Mouse (Mus musculus) heart, embryonic 10.5 days (tissue): ENCODE results near the gene Mad1l1. TPM values are rescaled to one million over a fixed set of nuclear protein-coding genes. Genes with fewer than 3 reads are reported as not detected.

Experiments used
- DNase-seq: peaks from one replicate; pipeline ENCODE4 v3.0.0-alpha.2; 2017; ENCODE audit warnings: low spot score
- H3K27ac ChIP-seq: fragments of 300-500 bp; sonication (generic); 2 replicates; pipeline ENCODE4 v1.5.1; 2016; ENCODE audit warnings: mild to moderate bottlenecking
- H3K27me3 ChIP-seq: fragments of 300-500 bp; sonication (generic); 2 replicates; pipeline ENCODE4 v1.6.1; 2016; ENCODE audit warnings: mild to moderate bottlenecking; ENCODE audit not compliant: poor library complexity, insufficient read depth, severe bottlenecking
- H3K36me3 ChIP-seq: fragments of 300-500 bp; sonication (generic); 2 replicates; pipeline ENCODE4 v1.6.1; 2016; ENCODE audit warnings: mild to moderate bottlenecking, moderate library complexity
- H3K4me1 ChIP-seq: fragments of 300-500 bp; sonication (generic); 2 replicates; pipeline ENCODE4 v1.6.1; 2016; ENCODE audit warnings: mild to moderate bottlenecking
- H3K4me3 ChIP-seq: fragments of 300-500 bp; sonication (generic); 2 replicates; pipeline ENCODE4 v1.5.1; 2016; ENCODE audit warnings: mild to moderate bottlenecking, moderate library complexity
- H3K9me3 ChIP-seq: fragments of 300-500 bp; sonication (generic); 2 replicates; pipeline ENCODE4 v1.6.1; 2016; ENCODE audit warnings: mild to moderate bottlenecking, moderate library complexity
- WGBS: fragments of 180-500 bp; shearing (Covaris S2); methylation state at CpG from one replicate; pipeline ENCODE4 v1.1.7; 2016; 5-methylcytosine and 5-hydroxymethylcytosine counted together
- polyA plus RNA-seq: library from polyadenylated mRNA; unstranded; fragments of >200 nt; fragmentation: Nextera tagmentation; extraction: Ambion mirVana; gene quantifications from 2 replicates; pipeline ENCODE4 v1.2.1, GENCODE M21; 2016

The Mad1l1 gene
- polyA plus RNA-seq, 1 experiment from 2014 or later = 43.5 TPM

DNA sequence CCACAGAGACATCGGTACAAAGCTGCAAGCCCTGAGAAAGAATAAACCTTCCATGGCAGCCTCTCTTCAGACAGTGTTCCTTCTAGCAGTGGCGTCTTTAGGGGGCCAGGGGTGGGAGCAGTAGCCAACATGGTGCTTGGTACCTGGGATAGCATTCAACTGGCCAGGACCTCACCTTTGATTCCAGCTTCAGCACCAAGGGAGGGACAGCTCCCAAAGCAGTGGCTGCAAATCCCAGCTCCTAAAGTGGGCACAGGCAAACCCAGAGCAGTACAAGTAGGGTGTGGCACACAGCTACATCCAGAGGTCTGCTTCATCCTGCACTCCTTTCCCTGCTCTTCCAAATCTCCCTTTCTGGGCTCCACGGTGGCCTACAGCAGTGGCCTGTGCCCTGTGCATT is 265.9 kb downstream of the Mad1l1 start:
- no peak overlapping the region for H3K4me3 ChIP-seq
- peaks cover 9% of the 10 kb centered on the region; the same call in 1 of the 2 replicates for H3K4me1 ChIP-seq
- DNase-seq = no peak
- no peak overlapping the region for H3K27ac ChIP-seq
- no peaks in the 10 kb centered on the region for H3K36me3 ChIP-seq
- no peaks in the 10 kb centered on the region for H3K9me3 ChIP-seq
- peaks cover 53% of the 10 kb centered on the region for H3K27me3 ChIP-seq
- 75% methylated on average over 3 of the region's 3 CpGs for WGBS

DNA sequence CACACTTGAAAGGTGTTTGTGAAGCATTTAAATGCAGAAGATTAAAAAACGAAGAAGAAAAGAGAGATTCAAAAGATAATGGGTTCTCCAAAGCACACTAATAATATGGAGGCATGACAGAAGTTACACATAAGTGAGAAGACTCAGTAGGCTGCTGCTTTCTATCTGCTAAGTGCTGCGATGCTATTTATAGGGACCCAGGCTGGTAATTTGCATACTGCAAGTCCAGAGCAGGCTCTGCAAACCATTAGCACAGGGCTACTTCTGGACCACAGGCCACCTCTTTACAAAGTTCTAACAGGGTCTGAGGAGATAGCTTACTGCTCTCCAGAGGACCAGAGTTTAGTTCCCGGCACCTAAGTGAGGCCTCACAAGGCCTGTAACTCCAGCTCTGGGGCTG is 267.7 kb downstream of the Mad1l1 start:
- no peak overlapping the region for H3K4me3 ChIP-seq
- peaks cover 67% of the 10 kb centered on the region for H3K27me3 ChIP-seq
- H3K9me3 ChIP-seq = no peaks in the 10 kb centered on the region
- WGBS = 43% methylated on average over 3 of the region's 3 CpGs
- no peak for DNase-seq
- H3K36me3 ChIP-seq = no peaks in the 10 kb centered on the region
- H3K27ac ChIP-seq = no peak overlapping the region
- H3K4me1 ChIP-seq = peaks cover 9% of the 10 kb centered on the region; the same call in 1 of the 2 replicates

DNA sequence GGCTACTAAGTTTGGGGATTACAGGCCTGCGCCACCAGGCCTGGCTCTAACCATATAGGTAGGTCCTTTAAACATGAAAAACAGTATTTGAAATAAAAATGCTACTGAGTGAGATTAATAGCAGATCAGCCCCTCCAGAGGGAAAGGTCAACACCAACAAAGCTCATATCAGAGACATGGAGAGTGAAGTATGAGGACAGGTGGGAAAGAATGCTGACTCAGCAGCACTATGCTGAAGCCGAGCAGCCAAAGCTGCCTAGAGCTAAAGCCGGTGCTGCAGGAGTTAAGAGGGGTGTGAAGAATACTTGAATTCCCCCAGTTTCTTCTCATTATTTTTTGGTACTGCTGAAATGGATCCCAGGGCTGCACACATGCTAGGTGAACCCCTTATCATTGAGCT is 268.9 kb downstream of the Mad1l1 start:
- H3K9me3 ChIP-seq = no peaks in the 10 kb centered on the region
- H3K4me3 ChIP-seq = no peak overlapping the region
- H3K27me3 ChIP-seq = peaks cover 76% of the 10 kb centered on the region
- no peaks in the 10 kb centered on the region for H3K36me3 ChIP-seq
- 87% methylated on average over 3 of the region's 3 CpGs for WGBS
- H3K27ac ChIP-seq = no peak overlapping the region
- DNase-seq = no peak
- H3K4me1 ChIP-seq = peaks cover 14% of the 10 kb centered on the region; the same call in 1 of the 2 replicates

DNA sequence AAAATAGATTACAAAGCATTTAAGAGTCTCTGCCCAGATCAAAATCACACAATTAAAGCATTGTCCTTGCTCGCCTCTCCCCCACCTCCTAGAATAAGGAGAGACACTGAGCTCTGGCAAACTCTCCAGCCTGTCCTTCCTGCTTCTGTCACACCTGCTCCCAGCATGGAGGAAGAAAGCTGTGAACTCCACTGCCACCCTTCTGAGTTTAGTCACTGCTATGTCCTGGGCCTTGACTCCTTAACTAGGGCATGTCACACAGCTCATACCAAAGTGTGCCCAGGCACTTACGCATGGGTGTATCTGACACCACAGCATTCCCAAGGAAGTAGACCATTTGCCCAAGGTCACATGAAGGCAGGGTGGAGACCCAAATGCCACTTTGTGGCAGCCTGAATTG is 275.9 kb downstream of the Mad1l1 start:
- Histone ChIP-seq H3K9me3 (no peaks in the 10 kb centered on the region), H3K36me3 (no peaks in the 10 kb centered on the region), H3K27ac (no peak overlapping the region), H3K4me1 (peaks cover 36% of the 10 kb centered on the region), H3K4me3 (no peak overlapping the region), H3K27me3 (peaks cover 89% of the 10 kb centered on the region)
- DNase-seq = no peak
- WGBS = 88% methylated on average over 2 of the region's 2 CpGs

DNA sequence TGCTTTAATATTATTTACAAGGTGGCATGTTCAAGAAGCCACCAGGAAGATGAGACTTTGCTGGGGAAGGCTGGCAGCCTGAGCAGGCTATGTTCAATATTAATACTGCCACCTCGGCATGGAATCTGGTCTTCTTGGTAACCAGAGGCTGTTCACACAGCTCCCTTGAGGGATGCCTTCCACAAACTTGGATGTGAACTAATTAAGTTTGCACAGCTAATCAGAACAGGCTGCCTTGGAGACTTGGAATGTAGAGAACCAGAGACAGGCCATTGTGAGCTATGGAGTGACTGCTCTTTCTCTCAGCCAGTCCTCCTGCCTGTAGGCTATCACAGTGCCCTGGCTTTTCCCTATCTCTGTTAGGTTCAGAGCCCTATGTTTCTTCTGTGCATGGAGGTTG is 278.4 kb downstream of the Mad1l1 start:
- Histone ChIP-seq H3K9me3 (no peaks in the 10 kb centered on the region), H3K4me3 (no peak overlapping the region), H3K36me3 (no peaks in the 10 kb centered on the region), H3K4me1 (peaks cover 34% of the 10 kb centered on the region), H3K27ac (no peak overlapping the region), H3K27me3 (peaks cover 88% of the 10 kb centered on the region)
- WGBS = 89% methylated on average over 1 of the region's 1 CpGs
- DNase-seq = no peak

DNA sequence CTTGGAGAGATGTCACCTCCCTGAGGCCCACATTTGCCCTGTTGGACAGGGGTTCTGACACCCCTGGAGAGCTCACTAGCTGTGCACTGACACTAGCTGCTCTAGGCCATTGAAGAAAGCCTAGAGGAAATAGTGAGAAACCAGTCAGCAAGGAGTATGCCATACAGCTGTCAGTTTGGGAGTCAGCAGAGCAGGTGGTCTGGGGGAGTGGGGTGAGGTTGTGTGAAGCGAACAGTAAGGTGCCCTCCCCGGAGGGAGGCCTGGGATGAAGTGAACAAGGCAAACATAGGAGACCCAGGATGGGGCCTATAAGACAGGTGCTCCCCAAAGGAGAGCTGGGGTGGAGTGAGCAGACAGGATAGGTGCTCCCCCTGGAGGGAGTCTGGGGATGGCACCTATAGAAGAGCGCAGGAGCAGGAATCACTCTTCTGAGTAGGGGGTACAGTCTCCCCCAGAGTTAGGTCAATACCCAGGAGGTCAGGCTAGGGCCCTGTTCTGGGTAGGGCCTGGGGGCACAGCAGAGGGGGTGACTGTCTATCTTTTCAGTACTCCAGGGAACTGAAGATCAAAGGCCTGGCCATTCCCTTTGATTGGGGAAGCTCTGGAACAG is 279.2 kb downstream of the Mad1l1 start:
- H3K9me3 ChIP-seq = no peaks in the 10 kb centered on the region
- no peaks in the 10 kb centered on the region for H3K36me3 ChIP-seq
- H3K4me3 ChIP-seq = no peak overlapping the region
- 76% methylated on average over 3 of the region's 3 CpGs for WGBS
- no peak overlapping the region for H3K27ac ChIP-seq
- H3K27me3 ChIP-seq = peaks cover 87% of the 10 kb centered on the region
- DNase-seq = no peak
- peaks cover 28% of the 10 kb centered on the region for H3K4me1 ChIP-seq

DNA sequence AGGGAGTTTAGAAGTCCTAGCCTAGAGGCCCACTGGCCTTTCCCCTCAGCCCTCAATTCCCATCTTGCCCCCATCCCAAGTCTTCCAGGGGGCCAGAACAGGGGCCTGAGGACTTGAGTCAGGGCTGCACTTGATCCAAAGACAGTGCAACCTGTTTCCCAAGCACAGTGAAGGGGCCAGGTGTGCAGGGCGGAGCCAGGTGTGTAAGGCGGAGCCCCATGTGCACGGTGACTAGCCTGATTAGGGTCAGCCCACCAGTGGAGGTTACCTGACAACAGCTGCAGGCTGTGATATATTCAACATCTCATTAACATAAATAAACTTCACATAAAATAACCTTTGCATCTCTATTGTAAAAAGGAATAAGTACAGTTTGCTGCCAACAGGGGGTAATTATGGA is 280.3 kb downstream of the Mad1l1 start:
- Histone ChIP-seq H3K9me3 (no peaks in the 10 kb centered on the region), H3K27me3 (peaks cover 96% of the 10 kb centered on the region), H3K4me3 (no peak overlapping the region), H3K36me3 (no peaks in the 10 kb centered on the region), H3K4me1 (peaks cover 18% of the 10 kb centered on the region), H3K27ac (no peak overlapping the region)
- WGBS = 86% methylated on average over 3 of the region's 3 CpGs
- DNase-seq = no peak

DNA sequence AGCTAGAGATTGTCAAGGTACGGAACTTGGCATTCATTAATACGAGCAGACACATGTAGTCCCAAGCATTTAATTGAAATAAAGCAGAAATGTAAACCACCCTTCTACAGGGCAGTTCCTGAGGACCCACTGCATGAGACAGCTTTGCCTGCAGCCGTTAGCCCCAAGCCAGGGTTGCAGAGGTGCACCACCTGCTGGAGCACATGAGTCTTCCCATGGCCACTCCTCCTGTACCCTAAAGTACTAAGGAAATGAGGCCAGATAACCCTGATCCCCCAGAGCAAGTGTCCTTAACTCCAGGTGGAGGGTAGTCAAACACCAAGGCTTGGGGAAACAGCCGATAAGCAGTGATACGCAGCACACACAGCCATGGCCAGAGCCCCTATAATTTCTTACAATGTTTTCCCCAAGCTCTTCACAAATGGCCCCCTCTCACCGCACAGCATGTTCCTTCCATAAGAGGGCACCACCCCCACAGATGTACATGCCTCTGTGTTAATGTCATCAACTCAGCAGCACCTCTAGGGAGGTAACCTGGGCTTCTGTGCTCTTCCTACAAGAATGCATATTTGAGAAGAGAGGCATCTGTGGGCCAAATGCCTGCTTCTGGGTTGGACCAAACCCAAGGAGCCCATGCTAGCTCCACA is 283.6 kb downstream of the Mad1l1 start:
- peaks cover 73% of the 10 kb centered on the region for H3K27me3 ChIP-seq
- no peak for DNase-seq
- 82% methylated on average over 6 of the region's 6 CpGs for WGBS

DNA sequence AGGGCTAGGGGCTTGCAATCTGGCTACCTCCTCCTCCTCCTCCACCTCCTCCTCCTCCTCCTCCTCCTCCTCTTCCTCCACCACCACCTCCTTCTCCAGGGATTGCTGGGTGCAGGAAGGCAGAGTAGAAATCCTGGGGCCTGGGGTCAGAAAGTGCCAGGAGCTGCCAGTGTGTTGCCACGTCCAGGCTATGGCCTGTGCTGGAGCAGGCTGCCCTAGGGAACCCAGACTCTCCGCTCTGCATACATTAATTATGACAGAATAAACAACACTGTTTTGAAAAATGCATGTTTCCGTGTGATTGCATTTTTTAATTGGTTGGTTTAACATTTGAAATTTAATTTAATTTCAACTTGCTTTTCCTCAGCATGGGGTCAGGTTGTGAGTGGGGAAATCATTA is 285.7 kb downstream of the Mad1l1 start:
- peaks cover 52% of the 10 kb centered on the region for H3K27me3 ChIP-seq
- H3K27ac ChIP-seq = no peak overlapping the region
- H3K36me3 ChIP-seq = no peaks in the 10 kb centered on the region
- DNase-seq = no peak
- WGBS = 82% methylated on average over 3 of the region's 3 CpGs
- H3K4me1 ChIP-seq = no peaks in the 10 kb centered on the region
- H3K9me3 ChIP-seq = no peaks in the 10 kb centered on the region
- no peak overlapping the region for H3K4me3 ChIP-seq

More for the DNA sequence above, 283.6 kb downstream of the Mad1l1 start:
- Histone ChIP-seq H3K4me1 (no peaks in the 10 kb centered on the region), H3K4me3 (no peak overlapping the region), H3K27ac (no peak overlapping the region), H3K36me3 (no peaks in the 10 kb centered on the region), H3K9me3 (no peaks in the 10 kb centered on the region)

DNA sequence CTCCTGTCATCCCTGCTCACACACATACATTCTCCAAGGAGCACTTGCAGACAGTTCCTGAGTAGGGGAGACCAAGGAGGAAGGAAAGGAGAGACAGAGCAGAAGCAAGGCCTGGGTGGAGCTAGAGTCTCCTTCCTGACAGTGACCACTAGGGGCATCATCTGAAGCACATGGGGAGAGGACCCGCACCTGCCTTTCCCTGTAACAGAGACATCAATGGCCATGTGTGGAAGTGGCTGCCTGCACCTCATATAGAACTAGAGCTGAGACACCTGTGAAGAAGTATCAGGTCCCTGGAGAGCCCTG is 286.4 kb downstream of the Mad1l1 start:
- Histone ChIP-seq H3K4me1 (no peaks in the 10 kb centered on the region), H3K27me3 (peaks cover 45% of the 10 kb centered on the region), H3K36me3 (no peaks in the 10 kb centered on the region), H3K9me3 (no peaks in the 10 kb centered on the region), H3K27ac (no peak overlapping the region), H3K4me3 (no peak overlapping the region)
- DNase-seq = no peak
- 40% methylated on average over 1 of the region's 1 CpGs for whole genome bisulfite sequencing

DNA sequence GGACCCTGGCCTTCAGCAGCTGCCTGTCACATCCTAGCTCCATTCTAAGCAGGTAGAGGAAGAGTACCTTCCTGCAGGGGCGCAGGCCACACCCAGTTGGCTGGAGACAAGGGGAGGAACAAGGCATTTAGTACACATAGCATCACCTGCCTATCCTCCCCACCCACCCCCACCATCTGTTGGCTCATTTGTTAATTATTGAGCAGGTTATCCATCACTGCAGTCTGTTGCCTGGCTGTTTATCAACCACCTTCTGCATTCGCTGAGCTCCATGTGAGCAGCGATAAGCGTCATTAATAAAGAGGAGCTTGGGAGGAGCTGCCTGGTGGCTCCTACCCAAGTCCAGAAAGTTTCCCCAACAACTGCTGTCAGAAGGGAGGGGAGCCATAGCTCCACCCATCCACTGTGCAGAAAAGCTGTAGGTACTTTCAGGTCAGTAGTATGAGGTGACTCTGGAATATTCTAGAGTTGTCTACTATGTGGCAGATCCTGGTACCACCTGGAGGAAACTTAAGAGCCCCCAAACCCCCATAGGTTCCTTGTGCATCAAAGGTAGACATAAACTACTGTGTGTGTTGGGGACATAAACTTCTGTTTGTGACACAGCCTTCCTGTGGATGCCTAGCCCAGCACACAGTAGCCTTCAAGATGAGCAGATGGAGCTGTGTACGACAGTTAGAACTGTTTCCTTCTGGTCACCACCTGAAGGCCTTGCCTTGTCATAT is 286.9 kb downstream of the Mad1l1 start:
- H3K4me1 ChIP-seq = no peaks in the 10 kb centered on the region
- 95% methylated on average over 5 of the region's 5 CpGs for WGBS
- peaks cover 40% of the 10 kb centered on the region for H3K27me3 ChIP-seq
- no peaks in the 10 kb centered on the region for H3K36me3 ChIP-seq
- no peaks in the 10 kb centered on the region for H3K9me3 ChIP-seq
- H3K4me3 ChIP-seq = no peak overlapping the region
- no peak overlapping the region for H3K27ac ChIP-seq
- no peak for DNase-seq

DNA sequence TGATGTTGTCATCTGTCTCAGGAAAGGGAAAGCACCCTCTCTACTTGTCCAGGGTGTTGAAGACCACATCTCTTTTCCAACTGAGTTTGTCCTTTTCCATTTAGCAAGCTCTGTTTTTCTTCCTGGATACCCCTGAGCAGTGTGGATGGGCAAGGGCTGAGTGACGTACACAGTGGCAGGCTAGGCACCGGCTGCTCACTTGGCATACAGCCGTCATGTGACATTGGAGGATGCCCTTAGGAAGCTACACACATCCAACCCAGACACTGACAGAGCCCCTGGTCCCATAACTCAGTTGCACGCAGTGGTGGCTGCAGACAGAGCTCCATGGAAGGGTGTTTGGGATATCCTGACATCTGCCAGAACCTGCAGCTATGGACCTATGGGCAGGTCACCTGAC is 295.0 kb downstream of the Mad1l1 start:
- 95% methylated on average over 4 of the region's 4 CpGs for WGBS
- H3K27ac ChIP-seq = no peak overlapping the region
- no peaks in the 10 kb centered on the region for H3K9me3 ChIP-seq
- 0 out of 2 replicates have a peak, but pooled peaks cover 6% of the 10 kb centered on the region for H3K27me3 ChIP-seq
- DNase-seq = no peak
- peaks cover 8% of the 10 kb centered on the region; the same call in 1 of the 2 replicates for H3K4me1 ChIP-seq
- H3K36me3 ChIP-seq = no peaks in the 10 kb centered on the region
- no peak overlapping the region for H3K4me3 ChIP-seq

DNA sequence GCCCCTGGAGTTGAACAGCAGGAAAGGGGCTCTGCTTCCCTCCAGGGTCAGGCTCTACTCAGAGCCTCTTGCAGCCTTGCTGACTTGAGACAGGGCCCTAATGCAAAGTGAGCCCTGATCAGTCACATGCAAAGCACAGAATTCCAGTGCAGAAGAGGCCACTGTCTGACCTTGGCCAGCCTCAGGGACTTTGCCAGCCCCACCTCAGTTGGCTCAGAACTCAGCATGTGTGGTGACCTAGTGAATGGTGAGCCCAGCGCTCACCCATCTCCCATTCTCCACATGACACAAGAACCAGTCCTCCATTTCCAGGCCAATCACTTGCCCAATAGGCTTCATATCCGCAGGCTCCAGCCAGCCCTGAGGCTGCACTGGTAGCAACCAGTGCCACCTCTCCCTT is 296.1 kb downstream of the Mad1l1 start:
- DNase-seq = no peak
- Histone ChIP-seq H3K4me3 (no peak overlapping the region), H3K27ac (no peak overlapping the region), H3K27me3 (0 out of 2 replicates have a peak, but pooled peaks cover 6% of the 10 kb centered on the region), H3K4me1 (peaks cover 13% of the 10 kb centered on the region; the same call in 1 of the 2 replicates), H3K9me3 (no peaks in the 10 kb centered on the region), H3K36me3 (no peaks in the 10 kb centered on the region)
- 97% methylated on average over 2 of the region's 2 CpGs for WGBS
